Mouse (Mus musculus) heart, embryonic 12.5 days (tissue): ENCODE measurements at regions not wholly inside any gene's neighbourhood (a gene's known extent, or its start where the extent isn't known, plus 50 kb on each side); places are given as distances from the start of the nearest gene placed in this dataset.

ENCODE experiments used
- ATAC-seq: fragments of 200-750 bp; cut with Nextera tagmentation; 2 replicates; pipeline ENCODE4 v1.8.0; 2017; ENCODE audit warnings: moderate TSS enrichment, moderate library complexity; ENCODE audit not compliant: insufficient number of reproducible peaks, low FRiP score
- H3K27ac ChIP-seq: fragments of 300-500 bp; sonication (generic); 2 replicates; pipeline ENCODE4 v1.5.1; 2016; ENCODE audit warnings: mild to moderate bottlenecking, moderate library complexity; ENCODE audit not compliant: poor library complexity, severe bottlenecking
- H3K27me3 ChIP-seq: fragments of 300-500 bp; sonication (generic); replicated peaks from 2 replicates; pipeline ENCODE4 v1.6.1; 2016; ENCODE audit warnings: mild to moderate bottlenecking, moderate library complexity
- H3K36me3 ChIP-seq: fragments of 300-500 bp; sonication (generic); 2 replicates; pipeline ENCODE4 v1.6.1; 2016; ENCODE audit warnings: mild to moderate bottlenecking, moderate library complexity
- H3K4me1 ChIP-seq: fragments of 300-500 bp; sonication (generic); replicated peaks from 2 replicates; pipeline ENCODE4 v1.6.1; 2016; ENCODE audit warnings: mild to moderate bottlenecking
- H3K4me2 ChIP-seq: fragments of 300-500 bp; sonication (generic); 2 replicates; pipeline ENCODE4 v1.6.1; 2016; ENCODE audit warnings: mild to moderate bottlenecking, moderate library complexity
- H3K4me3 ChIP-seq: fragments of 300-500 bp; sonication (generic); 2 replicates; pipeline ENCODE4 v1.5.1; 2016; ENCODE audit warnings: mild to moderate bottlenecking
- H3K9ac ChIP-seq: fragments of 300-500 bp; sonication (generic); 2 replicates; pipeline ENCODE4 v1.6.1; 2016; ENCODE audit warnings: mild to moderate bottlenecking, moderate library complexity
- H3K9me3 ChIP-seq: fragments of 300-500 bp; sonication (generic); replicated peaks from 2 replicates; pipeline ENCODE4 v1.6.1; 2016; ENCODE audit warnings: mild to moderate bottlenecking, moderate library complexity
- WGBS: fragments of 180-500 bp; shearing (Covaris S2); methylation state at CpG from one replicate; pipeline ENCODE4 v1.1.7; 2016; 5-methylcytosine and 5-hydroxymethylcytosine counted together

- 16% methylated on average over 10 of the region's 10 CpGs for WGBS
- peak overlapping the region; percentile 73 for H3K27ac ChIP-seq
These were observed 490.4 kb downstream of the Insc start for GRCm38 (mm10) chr7:115233850-115234436.

GRCm38 (mm10) chr7:115237131-115237530 lies 493.6 kb downstream of the Insc start:
- Histone ChIP-seq H3K4me2 (no peak overlapping the region), H3K4me3 (no peak overlapping the region), H3K27me3 (no peaks in the 10 kb centered on the region), H3K27ac (no peak overlapping the region), H3K36me3 (no peaks in the 10 kb centered on the region), H3K9ac (no peak overlapping the region), H3K4me1 (peaks cover 18% of the 10 kb centered on the region), H3K9me3 (no peaks in the 10 kb centered on the region)
- 63% methylated on average over 1 of the region's 1 CpGs for WGBS
- no peak for ATAC-seq

More at GRCm38 (mm10) chr7:115233850-115234436, 490.4 kb downstream of the Insc start:
- H3K4me1 ChIP-seq, result peaks cover 27% of the 10 kb centered on the region
- H3K9ac ChIP-seq, result no peak overlapping the region
- no peaks in the 10 kb centered on the region for H3K9me3 ChIP-seq
- ATAC-seq, result peak; percentile 74; the same call in 1 of the 2 replicates
- no peaks in the 10 kb centered on the region for H3K36me3 ChIP-seq
- H3K4me3 ChIP-seq, result no peak overlapping the region
- no peaks in the 10 kb centered on the region for H3K27me3 ChIP-seq
- H3K4me2 ChIP-seq, result no peak overlapping the region

- Histone ChIP-seq H3K9ac (no peak overlapping the region), H3K4me3 (no peak overlapping the region), H3K9me3 (no peaks in the 10 kb centered on the region), H3K4me1 (no peaks in the 10 kb centered on the region; the same call in 1 of the 2 replicates), H3K27me3 (no peaks in the 10 kb centered on the region), H3K4me2 (no peak overlapping the region), H3K36me3 (no peaks in the 10 kb centered on the region), H3K27ac (no peak overlapping the region)
- ATAC-seq, result no peak
- WGBS, result 76% methylated on average over 2 of the region's 2 CpGs
These were observed 508.3 kb downstream of the Insc start for GRCm38 (mm10) chr7:115251591-115252369.

GRCm38 (mm10) chr7:115252370-115252750 lies 508.9 kb downstream of the Insc start:
- no peaks in the 10 kb centered on the region for H3K9me3 ChIP-seq
- H3K36me3 ChIP-seq, result no peaks in the 10 kb centered on the region
- WGBS, result 60% methylated on average over 2 of the region's 2 CpGs
- H3K4me3 ChIP-seq, result no peak overlapping the region
- ATAC-seq, result no peak
- H3K4me2 ChIP-seq, result no peak overlapping the region
- no peak overlapping the region for H3K9ac ChIP-seq
- no peak overlapping the region for H3K27ac ChIP-seq
- peaks cover 4% of the 10 kb centered on the region; the same call in 1 of the 2 replicates for H3K4me1 ChIP-seq
- no peaks in the 10 kb centered on the region for H3K27me3 ChIP-seq

- H3K36me3 ChIP-seq, result no peaks in the 10 kb centered on the region
- no peak overlapping the region for H3K4me2 ChIP-seq
- peaks cover 4% of the 10 kb centered on the region; the same call in 1 of the 2 replicates for H3K4me1 ChIP-seq
- WGBS, result 50% methylated on average over 3 of the region's 3 CpGs
- H3K9ac ChIP-seq, result no peak overlapping the region
- H3K4me3 ChIP-seq, result no peak overlapping the region
- no peak overlapping the region for H3K27ac ChIP-seq
- no peaks in the 10 kb centered on the region for H3K9me3 ChIP-seq
- H3K27me3 ChIP-seq, result no peaks in the 10 kb centered on the region
- ATAC-seq, result no peak
These were observed 515.1 kb downstream of the Insc start for GRCm38 (mm10) chr7:115258626-115259025.

- Histone ChIP-seq H3K9me3 (no peaks in the 10 kb centered on the region), H3K36me3 (no peaks in the 10 kb centered on the region), H3K4me3 (no peak overlapping the region), H3K27ac (no peak overlapping the region), H3K27me3 (no peaks in the 10 kb centered on the region), H3K4me1 (no peaks in the 10 kb centered on the region; the same call in 1 of the 2 replicates), H3K4me2 (no peak overlapping the region), H3K9ac (no peak overlapping the region)
- 76% methylated on average over 2 of the region's 2 CpGs for WGBS
- ATAC-seq, result no peak
These were observed 519.6 kb downstream of the Insc start for GRCm38 (mm10) chr7:115263082-115263481.

- 56% methylated on average over 4 of the region's 4 CpGs for WGBS
- Histone ChIP-seq H3K27ac (no peak overlapping the region), H3K4me2 (no peak overlapping the region), H3K4me3 (no peak overlapping the region), H3K9me3 (no peaks in the 10 kb centered on the region), H3K4me1 (no peaks in the 10 kb centered on the region), H3K36me3 (no peaks in the 10 kb centered on the region), H3K9ac (no peak overlapping the region), H3K27me3 (no peaks in the 10 kb centered on the region)
- no peak for ATAC-seq
These were observed 522.6 kb downstream of the Insc start for GRCm38 (mm10) chr7:115266141-115266540.

- Histone ChIP-seq H3K4me2 (no peak overlapping the region), H3K4me3 (no peak overlapping the region), H3K27ac (no peak overlapping the region), H3K9me3 (no peaks in the 10 kb centered on the region), H3K27me3 (no peaks in the 10 kb centered on the region), H3K36me3 (no peaks in the 10 kb centered on the region), H3K9ac (no peak overlapping the region), H3K4me1 (no peaks in the 10 kb centered on the region)
- 23% methylated on average over 2 of the region's 2 CpGs for WGBS
- no peak for ATAC-seq
These were observed 527.3 kb downstream of the Insc start for GRCm38 (mm10) chr7:115270803-115271202.

GRCm38 (mm10) chr7:115274836-115275235 lies 531.3 kb downstream of the Insc start:
- no peaks in the 10 kb centered on the region for H3K4me1 ChIP-seq
- no peak overlapping the region for H3K4me3 ChIP-seq
- no peak for ATAC-seq
- H3K9ac ChIP-seq, result no peak overlapping the region
- no peak overlapping the region for H3K4me2 ChIP-seq
- H3K27ac ChIP-seq, result no peak overlapping the region
- H3K36me3 ChIP-seq, result no peaks in the 10 kb centered on the region
- no peaks in the 10 kb centered on the region for H3K27me3 ChIP-seq
- H3K9me3 ChIP-seq, result no peaks in the 10 kb centered on the region
- WGBS, result 52% methylated on average over 3 of the region's 3 CpGs

- H3K4me1 ChIP-seq, result peaks cover 6% of the 10 kb centered on the region; the same call in 1 of the 2 replicates
- 67% methylated on average over 7 of the region's 7 CpGs for WGBS
- no peak overlapping the region for H3K4me2 ChIP-seq
- no peaks in the 10 kb centered on the region for H3K36me3 ChIP-seq
- H3K27ac ChIP-seq, result no peak overlapping the region
- no peaks in the 10 kb centered on the region for H3K9me3 ChIP-seq
- H3K27me3 ChIP-seq, result no peaks in the 10 kb centered on the region; the same call in 1 of the 2 replicates
- no peak overlapping the region for H3K4me3 ChIP-seq
- no peak for ATAC-seq
- no peak overlapping the region for H3K9ac ChIP-seq
These were observed 547.4 kb downstream of the Insc start for GRCm38 (mm10) chr7:115290801-115291417.

GRCm38 (mm10) chr7:115294655-115295230 lies 551.2 kb downstream of the Insc start:
- WGBS, result 83% methylated on average over 10 of the region's 10 CpGs
- no peak for ATAC-seq

More at GRCm38 (mm10) chr7:115294655-115295230, 551.2 kb downstream of the Insc start:
- Histone ChIP-seq H3K4me1 (no peaks in the 10 kb centered on the region; the same call in 1 of the 2 replicates), H3K4me3 (no peak overlapping the region), H3K27me3 (no peaks in the 10 kb centered on the region), H3K27ac (no peak overlapping the region), H3K9me3 (no peaks in the 10 kb centered on the region), H3K36me3 (no peaks in the 10 kb centered on the region), H3K4me2 (no peak overlapping the region), H3K9ac (no peak overlapping the region)
